Mouse (Mus musculus) heart, embryonic 14.5 days (tissue): ENCODE results near the gene Echs1. TPM values are rescaled to one million over a fixed set of nuclear protein-coding genes. Genes with fewer than 3 reads are reported as not detected.

Source experiments
- ATAC-seq: fragments of 200-750 bp; cut with Nextera tagmentation; 2 replicates; pipeline ENCODE4 v1.8.0; 2017; ENCODE audit warnings: low read depth, moderate TSS enrichment; ENCODE audit not compliant: insufficient number of reproducible peaks, insufficient read depth, low FRiP score
- H3K27ac ChIP-seq, 2 experiments: fragments of 200-500 bp in 1 of 2; fragments of 300-500 bp in 1 of 2; sonication (generic) in 1 of 2; replicated peaks in 1 of 2; 2 replicates each; pipeline ENCODE4 v1.5.1; 2012 to 2014; ENCODE audit warnings: low read depth in 2 of 2, low read length in 2 of 2, control low read depth in 1 of 2, mild to moderate bottlenecking in 1 of 2, mixed read lengths in 1 of 2; ENCODE audit not compliant: control insufficient read depth in 1 of 2, insufficient read depth in 1 of 2
- H3K27me3 ChIP-seq: fragments of 300-500 bp; sonication (generic); 2 replicates; pipeline ENCODE4 v1.6.1; 2014; ENCODE audit warnings: mild to moderate bottlenecking, low read length, control low read depth; ENCODE audit not compliant: control insufficient read depth, insufficient read depth
- H3K36me3 ChIP-seq: fragments of 300-500 bp; sonication (generic); 2 replicates; pipeline ENCODE4 v1.6.1; 2014; ENCODE audit warnings: mild to moderate bottlenecking, control low read depth, low read length, mixed read lengths; ENCODE audit not compliant: control insufficient read depth, insufficient read depth
- H3K4me1 ChIP-seq, 2 experiments: fragments of 200-500 bp in 1 of 2; fragments of 300-500 bp in 1 of 2; sonication (generic) in 1 of 2; 2 replicates each; pipeline ENCODE4 v1.6.1; 2012 to 2014; ENCODE audit warnings: low read length in 2 of 2, control low read depth in 1 of 2, mixed read lengths in 1 of 2; ENCODE audit not compliant: control insufficient read depth in 2 of 2, insufficient read depth in 2 of 2
- H3K4me2 ChIP-seq: fragments of 300-500 bp; sonication (generic); 2 replicates; pipeline ENCODE4 v1.6.1; 2014; ENCODE audit warnings: mild to moderate bottlenecking, low read length
- H3K4me3 ChIP-seq, 2 experiments: fragments of 200-500 bp in 1 of 2; fragments of 300-500 bp in 1 of 2; sonication (generic) in 1 of 2; 2 replicates each; pipeline ENCODE4 v1.5.1; 2012 to 2014; ENCODE audit warnings: low read length in 2 of 2, mild to moderate bottlenecking in 2 of 2, control low read depth in 1 of 2, low read depth in 1 of 2, moderate library complexity in 1 of 2; ENCODE audit not compliant: control insufficient read depth in 1 of 2, insufficient read depth in 1 of 2
- H3K9ac ChIP-seq: fragments of 300-500 bp; sonication (generic); 2 replicates; pipeline ENCODE4 v1.6.1; 2014; ENCODE audit warnings: mild to moderate bottlenecking, low read length
- H3K9me3 ChIP-seq: fragments of 300-500 bp; sonication (generic); 2 replicates; pipeline ENCODE4 v1.6.1; 2016; ENCODE audit warnings: low read length, control low read depth; ENCODE audit not compliant: control insufficient read depth
- WGBS: fragments of 180-500 bp; shearing (Covaris S2); extraction: QIAGEN DNeasy Blood & Tissue Kit; methylation state at CpG from one replicate; pipeline ENCODE4 v1.1.7; 2014; 5-methylcytosine and 5-hydroxymethylcytosine counted together
- polyA plus RNA-seq: library from polyadenylated mRNA; unstranded; fragments of >200 nt; fragmentation: Nextera tagmentation; extraction: Ambion mirVana; gene quantifications from 2 replicates; pipeline ENCODE4 v1.2.1, GENCODE M21; 2014

The Echs1 gene
- polyA plus RNA-seq, 1 experiment from 2014 or later: 220 TPM

GRCm38 (mm10) chr7:140115583-140116328 lies 520 bp downstream of the Echs1 start, which contains the start of gene Paox:
Gene Paox (plus strand): TSS chr7:140115799.
- H3K27me3 ChIP-seq: no peaks in the 10 kb centered on the region

GRCm38 (mm10) chr7:140111943-140112342 lies 4.3 kb downstream of the Echs1 start:
- Histone ChIP-seq H3K4me2 (no peak overlapping the region), H3K27me3 (no peaks in the 10 kb centered on the region), H3K4me3 (no peak overlapping the region), H3K36me3 (peaks cover 59% of the 10 kb centered on the region), H3K27ac (no peak overlapping the region), H3K4me1 (peaks cover 0 to 5% of the 10 kb centered on the region in 2 experiments; a peak in 1 of 4 replicates), H3K9me3 (no peaks in the 10 kb centered on the region), H3K9ac (no peak overlapping the region)
- ATAC-seq: no peak
- 53% methylated on average over 3 of the region's 3 CpGs for WGBS

More at GRCm38 (mm10) chr7:140115583-140116328, 520 bp downstream of the Echs1 start, which contains the start of gene Paox:
- Histone ChIP-seq H3K27ac (peak within 1 kb of the TSS; percentile 90 to 91), H3K4me3 (peak within 1 kb of the TSS; percentile 87 to 92), H3K4me1 (peaks cover 2 to 5% of the 10 kb centered on the region in 2 experiments; a peak in 2 of 4 replicates), H3K9me3 (no peaks in the 10 kb centered on the region), H3K4me2 (peak within 1 kb of the TSS; percentile 96), H3K9ac (peak within 1 kb of the TSS; percentile 94), H3K36me3 (peaks cover 21% of the 10 kb centered on the region)
- ATAC-seq: peak; percentile 79
- under 1% methylated on average over 23 of the region's 23 CpGs for WGBS

- H3K27me3 ChIP-seq: no peaks in the 10 kb centered on the region
- H3K4me3 ChIP-seq: no peak overlapping the region
- no peak overlapping the region for H3K27ac ChIP-seq
- peaks cover 59% of the 10 kb centered on the region for H3K36me3 ChIP-seq
- no peak for ATAC-seq
- H3K4me1 ChIP-seq: peaks cover 5 to 11% of the 10 kb centered on the region in 2 experiments
- no peak overlapping the region for H3K9ac ChIP-seq
- no peak overlapping the region for H3K4me2 ChIP-seq
- H3K9me3 ChIP-seq: no peaks in the 10 kb centered on the region
- WGBS: 81% methylated on average over 4 of the region's 4 CpGs
These were observed 12.3 kb downstream of the Echs1 start for GRCm38 (mm10) chr7:140104009-140104408.

GRCm38 (mm10) chr7:140101993-140102860 lies 14.0 kb downstream of the Echs1 start, which contains the start of gene Fuom:
Gene Fuom (minus strand): TSS chr7:140102441.
- under 1% methylated on average over 30 of the region's 30 CpGs for WGBS
- H3K27ac ChIP-seq: peak within 1 kb of the TSS; percentile 89 to 93
- H3K36me3 ChIP-seq: peaks cover 42% of the 10 kb centered on the region
- H3K27me3 ChIP-seq: no peaks in the 10 kb centered on the region
- peak; percentile 89 for ATAC-seq
- peaks cover 5 to 11% of the 10 kb centered on the region in 2 experiments for H3K4me1 ChIP-seq
- H3K4me3 ChIP-seq: peak within 1 kb of the TSS; percentile 56 to 70
- peak within 1 kb of the TSS; percentile 83 for H3K9ac ChIP-seq
- peak within 1 kb of the TSS; percentile 85 for H3K4me2 ChIP-seq
- H3K9me3 ChIP-seq: no peaks in the 10 kb centered on the region

GRCm38 (mm10) chr7:140101498-140101897 lies 14.8 kb downstream of the Echs1 start:
- peak overlapping the region; percentile 56 to 70 for H3K4me3 ChIP-seq
- H3K4me1 ChIP-seq: peaks cover 5 to 11% of the 10 kb centered on the region in 2 experiments
- H3K9ac ChIP-seq: peak overlapping the region; percentile 83
- H3K9me3 ChIP-seq: no peaks in the 10 kb centered on the region
- peaks cover 44% of the 10 kb centered on the region for H3K36me3 ChIP-seq
- ATAC-seq: no peak
- WGBS: 69% methylated on average over 10 of the region's 10 CpGs
- H3K4me2 ChIP-seq: peak overlapping the region; percentile 85
- H3K27me3 ChIP-seq: no peaks in the 10 kb centered on the region
- H3K27ac ChIP-seq: peak overlapping the region; percentile 89 to 93; a peak in 3 of 4 replicates

- WGBS: 70% methylated on average over 1 of the region's 1 CpGs
- H3K4me1 ChIP-seq: peaks cover 16 to 20% of the 10 kb centered on the region in 2 experiments
These were observed 17.8 kb downstream of the Echs1 start for GRCm38 (mm10) chr7:140098466-140098865.

GRCm38 (mm10) chr7:140096055-140096454 lies 20.2 kb downstream of the Echs1 start:
- no peak overlapping the region for H3K4me2 ChIP-seq
- H3K27ac ChIP-seq: no peak overlapping the region
- peaks cover 10% of the 10 kb centered on the region in 2 experiments for H3K4me1 ChIP-seq
- H3K9me3 ChIP-seq: no peaks in the 10 kb centered on the region
- H3K4me3 ChIP-seq: no peak overlapping the region
- ATAC-seq: no peak
- H3K9ac ChIP-seq: no peak overlapping the region
- H3K36me3 ChIP-seq: peaks cover 23% of the 10 kb centered on the region
- no peaks in the 10 kb centered on the region for H3K27me3 ChIP-seq

More at GRCm38 (mm10) chr7:140098466-140098865, 17.8 kb downstream of the Echs1 start:
- Histone ChIP-seq H3K9me3 (no peaks in the 10 kb centered on the region), H3K9ac (no peak overlapping the region), H3K4me3 (no peak overlapping the region), H3K27me3 (no peaks in the 10 kb centered on the region), H3K27ac (no peak overlapping the region), H3K4me2 (no peak overlapping the region), H3K36me3 (peaks cover 23% of the 10 kb centered on the region)
- ATAC-seq: no peak
